Comparison of ENCODE assay signal across 8 mouse cellular contexts in genomic region chr6:101534214-101535052, GRCm38 (mm10).
A peak's percentile ranks its signal among the peaks of the same experiment; 100 is the strongest.
DNase-seq lines count a peak whose midpoint lies in the region; ATAC-seq and TF ChIP-seq lines count a peak whose summit lies in the region.

No protein-coding gene starts in this region.

- H3K36me3 ChIP-seq in hindbrain, embryonic 11.5 days (ENCODE audit: control insufficient read depth, insufficient read depth, low read length): no peaks in the 10 kb centered on the region
- H3K36me3 ChIP-seq in limb, embryonic 14.5 days (ENCODE audit: control insufficient read depth, insufficient read depth, low read length): no peaks in the 10 kb centered on the region

- no peak for TF ChIP-seq POLR2A in limb, embryonic 14.5 days (IDR thresholded peaks at IDR 0.05; ENCODE audit: borderline replicate concordance, extremely low read depth, insufficient read depth, insufficient read length)

- no peak overlapping the region for H3K4me3 ChIP-seq in hindbrain, embryonic 11.5 days (ENCODE audit: low read depth, low read length)
- H3K4me3 ChIP-seq in limb, embryonic 14.5 days (replicated peaks; ENCODE audit: low read length): no peak overlapping the region

- H3K9ac ChIP-seq in hindbrain, embryonic 11.5 days (ENCODE audit: low read depth, low read length): no peak overlapping the region
- no peak overlapping the region for H3K9ac ChIP-seq in limb, embryonic 14.5 days (ENCODE audit: low read depth, low read length, severe bottlenecking)

- no peak overlapping the region for H3K27ac ChIP-seq in hindbrain, embryonic 11.5 days (ENCODE audit: low read depth, low read length)
- H3K27ac ChIP-seq in limb, embryonic 14.5 days (replicated peaks; ENCODE audit: low read depth, low read length): no peak overlapping the region

- no peaks in the 10 kb centered on the region for H3K27me3 ChIP-seq in hindbrain, embryonic 11.5 days (ENCODE audit: control insufficient read depth, insufficient read depth, low read length)
- H3K27me3 ChIP-seq in limb, embryonic 14.5 days (ENCODE audit: control insufficient read depth, insufficient read depth, low read length): no peaks in the 10 kb centered on the region

- WGBS in hindbrain, embryonic 11.5 days: 45% methylated on average over 9 of the region's 9 CpGs
- 35% methylated on average over 9 of the region's 9 CpGs for WGBS in limb, embryonic 14.5 days

- no peaks in the 10 kb centered on the region for H3K4me1 ChIP-seq in hindbrain, embryonic 11.5 days (replicated peaks; ENCODE audit: control insufficient read depth, insufficient read depth, low read length)
- H3K4me1 ChIP-seq in limb, embryonic 14.5 days (ENCODE audit: control insufficient read depth, insufficient read depth, low read length): peaks cover 10% of the 10 kb centered on the region

- no peak overlapping the region for H3K4me2 ChIP-seq in hindbrain, embryonic 11.5 days (replicated peaks; ENCODE audit: low read depth, low read length)
- H3K4me2 ChIP-seq in limb, embryonic 14.5 days (replicated peaks; ENCODE audit: low read depth, low read length, severe bottlenecking): no peak overlapping the region

- no peaks in the 10 kb centered on the region for H3K9me3 ChIP-seq in hindbrain, embryonic 11.5 days (ENCODE audit: control insufficient read depth, low read length)
- H3K9me3 ChIP-seq in limb, embryonic 14.5 days (ENCODE audit: control insufficient read depth, low read length): no peaks in the 10 kb centered on the region

- ATAC-seq in hindbrain, embryonic 11.5 days (ENCODE audit: low FRiP score): peak; percentile 51; the same call in 1 of the 2 replicates
- peak; percentile 21; the same call in 1 of the 2 replicates for ATAC-seq in limb, embryonic 14.5 days (ENCODE audit: low FRiP score, low read depth)

- peak; percentile 35 to 80 for DNase-seq in frontal cortex, adult 2 months (ENCODE audit: extremely low spot score in 1 of 2, low spot score in 1 of 2)
- DNase-seq in frontal cortex, postnatal 10 days (ENCODE audit: low spot score in 2 of 2): no peak
- DNase-seq in urinary bladder, postnatal 14 days (ENCODE audit: low spot score): peak; percentile 34
- DNase-seq in urinary bladder, postnatal 4 days (ENCODE audit: low spot score in 2 of 2): no peak
- peak; percentile 66 for DNase-seq in hindbrain, embryonic 11.5 days (ENCODE audit: low spot score)
- peak; percentile 72 for DNase-seq in limb, embryonic 14.5 days (ENCODE audit: low spot score)
- peak; percentile 72 to 74 for DNase-seq in right cerebral cortex, postnatal 10 days (ENCODE audit: low spot score in 2 of 2)
- no peak for DNase-seq in urinary bladder, postnatal 10 days (ENCODE audit: low spot score)

Comparison
In these comparisons a context has a peak if more than half of its experiments do, and no peak if none do; other contexts are left out.
1. DNase-seq: peak in frontal cortex, adult 2 months (2 of 2), urinary bladder, postnatal 14 days (single experiment), hindbrain, embryonic 11.5 days (single experiment), limb, embryonic 14.5 days (single experiment) and right cerebral cortex, postnatal 10 days (2 of 2); none in frontal cortex, postnatal 10 days (0 of 2), urinary bladder, postnatal 4 days (0 of 2) and urinary bladder, postnatal 10 days (single experiment).